Mouse (Mus musculus) cerebellum, postnatal 4 days (tissue): Measurements from ENCODE around the gene Lyz1.
"Not testable (repeated sequence)": the region's sequence is repeated elsewhere in the genome, so short reads cannot be mapped to it uniquely, and the experiment has no call there.

Experiments used
- DNase-seq, 2 experiments: peaks; one replicate each; pipeline ENCODE4 v3.0.0; 2022; ENCODE audit warnings: low spot score in 2 of 2, mixed read lengths in 1 of 2

Lyz1 gene

GRCm38 (mm10) chr10:117287226-117287850 lies 5.3 kb downstream of the Lyz1 start:
- DNase-seq = no peak

GRCm38 (mm10) chr10:117286366-117286970 lies 6.2 kb downstream of the Lyz1 start:
- no peak for DNase-seq

GRCm38 (mm10) chr10:117285584-117285983 lies 7.1 kb downstream of the Lyz1 start:
- not testable (repeated sequence) for DNase-seq

GRCm38 (mm10) chr10:117284578-117285520 lies 7.8 kb downstream of the Lyz1 start:
- DNase-seq = no peak

GRCm38 (mm10) chr10:117283871-117284577 lies 8.6 kb downstream of the Lyz1 start:
- DNase-seq = no peak

GRCm38 (mm10) chr10:117283196-117283595 lies 9.5 kb downstream of the Lyz1 start:
- not testable (repeated sequence) for DNase-seq

GRCm38 (mm10) chr10:117282551-117282950 lies 10.1 kb downstream of the Lyz1 start:
- no peak for DNase-seq

- DNase-seq = no peak
Measured at GRCm38 (mm10) chr10:117282049-117282448, 10.6 kb downstream of the Lyz1 start, which contains the start of gene Lyz2. Gene Lyz2 (minus strand): TSS chr10:117282321.

- no peak for DNase-seq
Measured at GRCm38 (mm10) chr10:117281381-117281920, 11.2 kb downstream of the Lyz1 start.

- DNase-seq = no peak
Measured at GRCm38 (mm10) chr10:117280000-117280399, 12.7 kb downstream of the Lyz1 start.

GRCm38 (mm10) chr10:117278510-117278909 lies 14.2 kb downstream of the Lyz1 start:
- DNase-seq = not testable (repeated sequence)

GRCm38 (mm10) chr10:117277779-117278178 lies 14.9 kb downstream of the Lyz1 start:
- not testable (repeated sequence) for DNase-seq

GRCm38 (mm10) chr10:117275681-117276369 lies 16.8 kb downstream of the Lyz1 start:
- no peak for DNase-seq

- DNase-seq = not testable (repeated sequence)
Measured at GRCm38 (mm10) chr10:117274645-117275044, 18.0 kb downstream of the Lyz1 start.

GRCm38 (mm10) chr10:117272023-117272422 lies 20.6 kb downstream of the Lyz1 start:
- no peak for DNase-seq

GRCm38 (mm10) chr10:117259870-117260269 lies 32.8 kb downstream of the Lyz1 start:
- DNase-seq = no peak

GRCm38 (mm10) chr10:117238603-117239002 lies 54.1 kb downstream of the Lyz1 start, which contains the start of gene 9530003J23Rik:
Gene 9530003J23Rik (minus strand): TSS chr10:117238703.
- no peak for DNase-seq
